Comparison of ENCODE assay signal across 15 mouse cellular contexts in genomic region chr15:85919191-85919891, GRCm38 (mm10). TPM values are rescaled to one million over a fixed set of nuclear protein-coding genes. Genes with fewer than 3 reads are reported as not detected.
DNase-seq lines count a peak whose midpoint lies in the region; ATAC-seq and TF ChIP-seq lines count a peak whose summit lies in the region.
"Had no signal": no experiment of that assay in that cellular context is flagged by ENCODE, and none has a peak within 500 bp of the region (broad histone marks: within the 10 kb centered on the region; RNA-seq: fewer than 3 reads in every experiment).

No protein-coding gene starts in this region.

- H3K36me3 ChIP-seq in forebrain, embryonic 14.5 days (ENCODE audit: control insufficient read depth, insufficient read depth, low read length) = peaks cover 49% of the 10 kb centered on the region
- H3K36me3 ChIP-seq in forebrain, embryonic 13.5 days (ENCODE audit: poor library complexity, severe bottlenecking) = peaks cover 72% of the 10 kb centered on the region
- no peaks in the 10 kb centered on the region for H3K36me3 ChIP-seq in midbrain, postnatal 0 days (ENCODE audit: insufficient read depth, low read length)
- no peaks in the 10 kb centered on the region for H3K36me3 ChIP-seq in midbrain, embryonic 11.5 days (ENCODE audit: control insufficient read depth, insufficient read depth, low read length)
- H3K36me3 ChIP-seq: liver, embryonic 12.5 days had no signal

- H3K27me3 ChIP-seq in forebrain, embryonic 14.5 days (replicated peaks; ENCODE audit: control insufficient read depth, insufficient read depth, low read length) = no peaks in the 10 kb centered on the region
- H3K27me3 ChIP-seq in forebrain, embryonic 13.5 days = no peaks in the 10 kb centered on the region
- H3K27me3 ChIP-seq in midbrain, postnatal 0 days (ENCODE audit: insufficient read depth, low read length) = no peaks in the 10 kb centered on the region
- no peaks in the 10 kb centered on the region for H3K27me3 ChIP-seq in midbrain, embryonic 11.5 days (ENCODE audit: control insufficient read depth, insufficient read depth, low read length)

- H3K4me3 ChIP-seq in forebrain, embryonic 14.5 days (ENCODE audit: low read depth, low read length) = no peak overlapping the region
- H3K4me3 ChIP-seq in forebrain, embryonic 13.5 days = no peak overlapping the region
- no peak overlapping the region for H3K4me3 ChIP-seq in midbrain, postnatal 0 days (ENCODE audit: low read depth, low read length)
- H3K4me3 ChIP-seq in midbrain, embryonic 11.5 days (ENCODE audit: low read depth, low read length) = no peak overlapping the region
- H3K4me3 ChIP-seq: heart, adult 2 months; liver, embryonic 12.5 days had no signal

- H3K9ac ChIP-seq in forebrain, embryonic 14.5 days (ENCODE audit: low read length) = no peak overlapping the region
- H3K9ac ChIP-seq in forebrain, embryonic 13.5 days = no peak overlapping the region
- no peak overlapping the region for H3K9ac ChIP-seq in midbrain, postnatal 0 days (replicated peaks; ENCODE audit: low read length, poor library complexity, severe bottlenecking)
- no peak overlapping the region for H3K9ac ChIP-seq in midbrain, embryonic 11.5 days (ENCODE audit: low read length)
- H3K9ac ChIP-seq: liver, embryonic 12.5 days had no signal

- H3K27ac ChIP-seq in forebrain, embryonic 14.5 days (ENCODE audit: low read depth, low read length) = no peak overlapping the region
- no peak overlapping the region for H3K27ac ChIP-seq in forebrain, embryonic 13.5 days
- no peak overlapping the region for H3K27ac ChIP-seq in midbrain, postnatal 0 days (ENCODE audit: low read depth, low read length)
- H3K27ac ChIP-seq in midbrain, embryonic 11.5 days (ENCODE audit: low read depth, low read length) = no peak overlapping the region
- H3K27ac ChIP-seq: heart, adult 2 months; liver, embryonic 12.5 days had no signal

- DNase-seq in forebrain, embryonic 14.5 days (ENCODE audit: low spot score) = peak; percentile 14
- peak; percentile 57 for DNase-seq in midbrain, postnatal 0 days (ENCODE audit: low spot score)
- DNase-seq in midbrain, embryonic 11.5 days (ENCODE audit: low spot score, missing footprints) = no peak
- DNase-seq in neural tube, embryonic 10.5 days (ENCODE audit: extremely low spot score, low spot score) = peak; percentile 33
- no peak for DNase-seq in spleen, postnatal 10 days (ENCODE audit: low spot score in 2 of 2)
- no peak for DNase-seq in right cerebral cortex, postnatal 25 days
- no peak for DNase-seq in cerebellum, adult 8-10 months
- DNase-seq: cerebellum, adult 11-12 months; heart, adult 2 months; heart, postnatal 10 days; lung, postnatal 10 days had no signal

- TF ChIP-seq CTCF in midbrain, postnatal 0 days (IDR thresholded peaks at IDR 0.05) = no peak

- H3K4me1 ChIP-seq in forebrain, embryonic 14.5 days (ENCODE audit: control insufficient read depth, insufficient read depth, low read length) = no peaks in the 10 kb centered on the region
- 0 out of 2 replicates have a peak, but pooled peaks cover 4% of the 10 kb centered on the region for H3K4me1 ChIP-seq in forebrain, embryonic 13.5 days
- no peaks in the 10 kb centered on the region for H3K4me1 ChIP-seq in midbrain, postnatal 0 days (ENCODE audit: insufficient read depth, low read length)
- no peaks in the 10 kb centered on the region for H3K4me1 ChIP-seq in midbrain, embryonic 11.5 days (ENCODE audit: control insufficient read depth, insufficient read depth, low read length)
- H3K4me1 ChIP-seq: liver, embryonic 12.5 days had no signal

- ATAC-seq in forebrain, embryonic 14.5 days = no peak
- ATAC-seq in forebrain, embryonic 13.5 days = no peak
- no peak for ATAC-seq in midbrain, postnatal 0 days (ENCODE audit: low FRiP score)
- ATAC-seq in midbrain, embryonic 11.5 days (ENCODE audit: low FRiP score) = no peak
- ATAC-seq: intestine, postnatal 0 days; liver, embryonic 12.5 days had no signal

- WGBS in forebrain, embryonic 14.5 days = 40% methylated on average over 8 of the region's 8 CpGs
- WGBS in forebrain, embryonic 13.5 days = 32% methylated on average over 8 of the region's 8 CpGs
- WGBS in midbrain, postnatal 0 days = 51% methylated on average over 8 of the region's 8 CpGs
- WGBS in midbrain, embryonic 11.5 days = 63% methylated on average over 8 of the region's 8 CpGs

- no peaks in the 10 kb centered on the region for H3K9me3 ChIP-seq in forebrain, embryonic 14.5 days (replicated peaks; ENCODE audit: control insufficient read depth, low read length)
- H3K9me3 ChIP-seq in forebrain, embryonic 13.5 days (replicated peaks) = no peaks in the 10 kb centered on the region
- no peaks in the 10 kb centered on the region for H3K9me3 ChIP-seq in midbrain, postnatal 0 days (ENCODE audit: low read length)
- H3K9me3 ChIP-seq in midbrain, embryonic 11.5 days (ENCODE audit: control insufficient read depth, low read length) = no peaks in the 10 kb centered on the region
- H3K9me3 ChIP-seq: G1E; liver, embryonic 12.5 days had no signal

- no peak overlapping the region for H3K4me2 ChIP-seq in forebrain, embryonic 14.5 days (ENCODE audit: low read length)
- no peak overlapping the region for H3K4me2 ChIP-seq in forebrain, embryonic 13.5 days
- no peak overlapping the region for H3K4me2 ChIP-seq in midbrain, postnatal 0 days (ENCODE audit: low read depth, low read length, poor library complexity, severe bottlenecking)
- no peak overlapping the region for H3K4me2 ChIP-seq in midbrain, embryonic 11.5 days
- H3K4me2 ChIP-seq: liver, embryonic 12.5 days had no signal

RNA-seq across cellular contexts. Expression of gene Trmu, which starts 40.2 kb away (rescaled TPM):
- polyA plus RNA-seq in forebrain, embryonic 14.5 days (2014; fragmentation: Nextera tagmentation; extraction: Ambion mirVana) = 33.5 and 39.5 TPM in 2 replicates
- polyA plus RNA-seq in forebrain, embryonic 13.5 days (2015; fragmentation: Nextera tagmentation; extraction: Ambion mirVana) = 45.2 and 53.2 TPM in 2 replicates
- total RNA-seq in midbrain, postnatal 0 days (2014; rRNA removed) = 22.7 and 27.6 TPM in 2 replicates
- 37.0 and 41.4 TPM in 2 replicates for polyA plus RNA-seq in midbrain, postnatal 0 days (2015; fragmentation: Nextera tagmentation; extraction: Ambion mirVana)
- polyA plus RNA-seq in midbrain, embryonic 11.5 days (2014; fragmentation: Nextera tagmentation; extraction: Ambion mirVana) = 29.9 and 33.5 TPM in 2 replicates

RNA-seq across cellular contexts. Expression of gene Gtse1, which starts 59.8 kb away (rescaled TPM):
- 14.3 and 15.7 TPM in 2 replicates for polyA plus RNA-seq in forebrain, embryonic 14.5 days (2014; fragmentation: Nextera tagmentation; extraction: Ambion mirVana)
- 31.0 and 31.4 TPM in 2 replicates for polyA plus RNA-seq in forebrain, embryonic 13.5 days (2015; fragmentation: Nextera tagmentation; extraction: Ambion mirVana)
- 2.4 and 3.2 TPM in 2 replicates for total RNA-seq in midbrain, postnatal 0 days (2014; rRNA removed)
- 1.8 and 1.9 TPM in 2 replicates for polyA plus RNA-seq in midbrain, postnatal 0 days (2015; fragmentation: Nextera tagmentation; extraction: Ambion mirVana)
- polyA plus RNA-seq in midbrain, embryonic 11.5 days (2014; fragmentation: Nextera tagmentation; extraction: Ambion mirVana) = 38.6 and 43.7 TPM in 2 replicates

Comparison
In these comparisons a context has a peak if more than half of its experiments do, and no peak if none do; other contexts are left out.
1. DNase-seq: peak in forebrain, embryonic 14.5 days (single experiment), midbrain, postnatal 0 days (single experiment) and neural tube, embryonic 10.5 days (single experiment); none in midbrain, embryonic 11.5 days (single experiment), spleen, postnatal 10 days (0 of 2), right cerebral cortex, postnatal 25 days (single experiment) and cerebellum, adult 8-10 months (single experiment).